8 mouse cellular contexts compared by ENCODE assay signal in genomic region chr7:100894833-100895226, GRCm38 (mm10). TPM values are rescaled to one million over a fixed set of nuclear protein-coding genes. Genes with fewer than 3 reads are reported as not detected.
DNase-seq lines count a peak whose midpoint lies in the region; ATAC-seq and TF ChIP-seq lines count a peak whose summit lies in the region.

No protein-coding gene starts in this region.

- H3K4me1 ChIP-seq in embryonic facial prominence, embryonic 15.5 days = peaks cover 38% of the 10 kb centered on the region
- H3K4me1 ChIP-seq in hindbrain, postnatal 0 days (ENCODE audit: insufficient read depth, low read length) = peaks cover 18% of the 10 kb centered on the region; the same call in 1 of the 2 replicates
- H3K4me1 ChIP-seq in midbrain, postnatal 0 days (ENCODE audit: insufficient read depth, low read length) = peaks cover 17% of the 10 kb centered on the region; the same call in 1 of the 2 replicates

- peak overlapping the region; percentile 94 for H3K27ac ChIP-seq in layer of hippocampus, adult 2 months
- H3K27ac ChIP-seq in embryonic facial prominence, embryonic 15.5 days (replicated peaks) = no peak overlapping the region
- H3K27ac ChIP-seq in hindbrain, postnatal 0 days = peak overlapping the region; percentile 69
- peak overlapping the region; percentile 72 for H3K27ac ChIP-seq in midbrain, postnatal 0 days (ENCODE audit: low read depth, low read length)

- TF ChIP-seq CTCF in layer of hippocampus, adult 2 months (conservative IDR thresholded peaks at IDR 0.05) = no peak
- TF ChIP-seq CTCF in hindbrain, postnatal 0 days (IDR thresholded peaks at IDR 0.05; ENCODE audit: low read depth) = no peak
- no peak for TF ChIP-seq CTCF in midbrain, postnatal 0 days (IDR thresholded peaks at IDR 0.05)

- ATAC-seq in embryonic facial prominence, embryonic 15.5 days (ENCODE audit: insufficient number of reproducible peaks, low FRiP score, low TSS enrichment, low read depth) = no peak
- peak; percentile 12 for ATAC-seq in hindbrain, postnatal 0 days
- peak; percentile 55; the same call in 1 of the 2 replicates for ATAC-seq in midbrain, postnatal 0 days (ENCODE audit: low FRiP score)

- peak overlapping the region; percentile 80 for H3K4me2 ChIP-seq in embryonic facial prominence, embryonic 15.5 days (replicated peaks)
- H3K4me2 ChIP-seq in hindbrain, postnatal 0 days (ENCODE audit: low read depth, low read length) = peak overlapping the region; percentile 78
- peak overlapping the region; percentile 89 for H3K4me2 ChIP-seq in midbrain, postnatal 0 days (ENCODE audit: low read depth, low read length, poor library complexity, severe bottlenecking)

- peaks cover 17% of the 10 kb centered on the region for H3K36me3 ChIP-seq in embryonic facial prominence, embryonic 15.5 days
- H3K36me3 ChIP-seq in hindbrain, postnatal 0 days (ENCODE audit: insufficient read depth, low read length) = no peaks in the 10 kb centered on the region
- H3K36me3 ChIP-seq in midbrain, postnatal 0 days (ENCODE audit: insufficient read depth, low read length) = peaks cover 5% of the 10 kb centered on the region; the same call in 1 of the 2 replicates

- 2% methylated on average over 11 of the region's 12 CpGs for WGBS in embryonic facial prominence, embryonic 15.5 days
- WGBS in hindbrain, postnatal 0 days = 3% methylated on average over 12 of the region's 12 CpGs
- 3% methylated on average over 12 of the region's 12 CpGs for WGBS in midbrain, postnatal 0 days

- no peaks in the 10 kb centered on the region for H3K27me3 ChIP-seq in embryonic facial prominence, embryonic 15.5 days
- no peaks in the 10 kb centered on the region for H3K27me3 ChIP-seq in hindbrain, postnatal 0 days (ENCODE audit: insufficient read depth, low read length)
- no peaks in the 10 kb centered on the region for H3K27me3 ChIP-seq in midbrain, postnatal 0 days (ENCODE audit: insufficient read depth, low read length)

- DNase-seq in layer of hippocampus, adult 2 months (ENCODE audit: low spot score in 2 of 2) = no peak
- no peak for DNase-seq in layer of hippocampus, adult 11-12 months (ENCODE audit: low spot score)
- no peak for DNase-seq in hindbrain, postnatal 0 days (ENCODE audit: low spot score)
- DNase-seq in midbrain, postnatal 0 days (ENCODE audit: low spot score) = peak; percentile 10
- no peak for DNase-seq in gastrocnemius, postnatal 10 days
- no peak for DNase-seq in layer of hippocampus, adult 18-20 months (ENCODE audit: low spot score in 2 of 2)
- DNase-seq in layer of hippocampus, postnatal 36 days = no peak

- H3K9ac ChIP-seq in embryonic facial prominence, embryonic 15.5 days = peak overlapping the region; percentile 56; the same call in 1 of the 2 replicates
- H3K9ac ChIP-seq in hindbrain, postnatal 0 days (replicated peaks; ENCODE audit: low read length) = peak overlapping the region; percentile 75
- peak overlapping the region; percentile 82 for H3K9ac ChIP-seq in midbrain, postnatal 0 days (replicated peaks; ENCODE audit: low read length, poor library complexity, severe bottlenecking)

- no peaks in the 10 kb centered on the region for H3K9me3 ChIP-seq in embryonic facial prominence, embryonic 15.5 days (replicated peaks)
- no peaks in the 10 kb centered on the region for H3K9me3 ChIP-seq in hindbrain, postnatal 0 days (ENCODE audit: low read length)
- no peaks in the 10 kb centered on the region for H3K9me3 ChIP-seq in midbrain, postnatal 0 days (ENCODE audit: low read length)

- H3K4me3 ChIP-seq in layer of hippocampus, adult 2 months = peak overlapping the region; percentile 67
- peak overlapping the region; percentile 51 for H3K4me3 ChIP-seq in embryonic facial prominence, embryonic 15.5 days (replicated peaks)
- H3K4me3 ChIP-seq in hindbrain, postnatal 0 days (ENCODE audit: low read length) = peak overlapping the region; percentile 47
- H3K4me3 ChIP-seq in midbrain, postnatal 0 days (ENCODE audit: low read depth, low read length) = peak overlapping the region; percentile 59

RNA-seq across cellular contexts. Expression of gene Relt, which starts 31.6 kb away (rescaled TPM):
- 10 to 100 TPM; 11.2 to 13.2 TPM for total RNA-seq in layer of hippocampus, adult 2 months (2021)
- 3.5 and 4.2 TPM in 2 replicates for polyA plus RNA-seq in embryonic facial prominence, embryonic 15.5 days (2015; fragmentation: Nextera tagmentation; extraction: Ambion mirVana)
- 10.5 and 12.2 TPM in 2 replicates for total RNA-seq in hindbrain, postnatal 0 days (2014; rRNA removed)
- polyA plus RNA-seq in hindbrain, postnatal 0 days (2015; fragmentation: Nextera tagmentation; extraction: Ambion mirVana) = 5.0 and 6.2 TPM in 2 replicates
- 7.8 and 9.0 TPM in 2 replicates for total RNA-seq in midbrain, postnatal 0 days (2014; rRNA removed)
- polyA plus RNA-seq in midbrain, postnatal 0 days (2015; fragmentation: Nextera tagmentation; extraction: Ambion mirVana) = 5.1 and 5.3 TPM in 2 replicates
- 10 to 100 TPM; 14.8 to 19.3 TPM for total RNA-seq in gastrocnemius, postnatal 10 days (2021)
- 10 to 100 TPM; 11.5 to 13.7 TPM for total RNA-seq in layer of hippocampus, adult 18-20 months (2021)
- 10 to 100 TPM; 11.5 to 11.8 TPM for total RNA-seq in layer of hippocampus, postnatal 36 days (2021)

RNA-seq across cellular contexts. Expression of gene Arhgef17, which starts 37.1 kb away (rescaled TPM):
- 100 to 1,000 TPM; 163 to 171 TPM for total RNA-seq in layer of hippocampus, adult 2 months (2021)
- 8.7 and 10.5 TPM in 2 replicates for polyA plus RNA-seq in embryonic facial prominence, embryonic 15.5 days (2015; fragmentation: Nextera tagmentation; extraction: Ambion mirVana)
- total RNA-seq in hindbrain, postnatal 0 days (2014; rRNA removed) = 72.3 and 74.5 TPM in 2 replicates
- polyA plus RNA-seq in hindbrain, postnatal 0 days (2015; fragmentation: Nextera tagmentation; extraction: Ambion mirVana) = 8.1 and 10.1 TPM in 2 replicates
- total RNA-seq in midbrain, postnatal 0 days (2014; rRNA removed) = 77.6 and 89.1 TPM in 2 replicates
- polyA plus RNA-seq in midbrain, postnatal 0 days (2015; fragmentation: Nextera tagmentation; extraction: Ambion mirVana) = 16.3 and 16.7 TPM in 2 replicates
- 10 to 100 TPM; 29.6 to 35.5 TPM for total RNA-seq in gastrocnemius, postnatal 10 days (2021)
- total RNA-seq in layer of hippocampus, adult 18-20 months (2021) = 100 to 1,000 TPM; 171 to 178 TPM
- total RNA-seq in layer of hippocampus, postnatal 36 days (2021) = 100 to 1,000 TPM; 152 to 158 TPM
